Mouse (Mus musculus): ENCODE measurements around the gene Sp6. TPM values are rescaled to one million over a fixed set of nuclear protein-coding genes. Genes with fewer than 3 reads are reported as not detected.

The Sp6 gene
- polyA plus RNA-seq, 1 experiment from 2014 or later = 30.4 TPM

DNA sequence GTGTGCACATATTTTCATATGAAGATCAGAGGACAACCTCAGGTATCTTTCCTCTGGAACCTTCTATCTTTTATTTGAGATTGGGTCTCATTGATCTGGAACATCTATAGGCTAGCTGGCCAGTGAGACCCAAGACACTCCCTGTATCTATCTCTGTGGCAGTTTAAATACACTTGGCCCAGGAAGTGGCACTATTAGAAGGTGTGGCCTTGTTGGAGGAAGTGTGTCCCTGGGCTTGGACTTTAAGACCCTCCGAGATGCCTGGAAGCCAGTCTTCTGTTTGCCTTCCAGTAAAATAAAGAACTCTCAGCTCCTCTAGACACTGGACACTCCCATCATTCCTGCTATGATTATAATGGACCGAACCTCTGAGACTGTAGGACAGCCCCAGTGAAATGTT lies 56.6 kb downstream of the Sp6 start:
- Histone ChIP-seq H3K4me3 (no peak overlapping the region), H3K4me1 (no peaks in the 10 kb centered on the region), H3K4me2 (no peak overlapping the region), H3K9me3 (no peaks in the 10 kb centered on the region), H3K27ac (no peak overlapping the region), H3K9ac (no peak overlapping the region), H3K27me3 (no peaks in the 10 kb centered on the region), H3K36me3 (peaks cover 29% of the 10 kb centered on the region)
- no peak for ATAC-seq (ENCODE audit: insufficient number of reproducible peaks, low FRiP score, low TSS enrichment, low read depth)
- 86% methylated on average over 2 of the region's 2 CpGs for WGBS

DNA sequence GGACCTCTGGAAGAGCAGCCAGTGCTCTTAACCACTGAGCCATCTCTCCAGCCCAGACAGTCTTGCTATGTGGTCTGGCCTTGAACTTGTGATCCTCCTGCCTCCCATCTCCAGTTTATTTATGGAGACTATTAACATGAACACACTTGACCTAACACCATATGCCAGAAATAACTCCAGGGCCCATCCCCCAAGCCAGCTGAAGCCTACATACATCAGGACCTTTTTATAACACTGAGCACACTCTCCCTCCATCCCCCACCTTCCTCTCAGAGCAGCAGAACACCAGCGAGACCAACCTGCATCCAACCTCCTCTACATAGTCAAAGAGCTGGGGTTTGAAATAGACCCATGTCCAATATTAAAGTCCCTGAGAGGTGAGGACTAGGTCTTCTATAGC lies 57.9 kb downstream of the Sp6 start:
- Histone ChIP-seq H3K27ac (no peak overlapping the region), H3K27me3 (no peaks in the 10 kb centered on the region), H3K4me2 (no peak overlapping the region), H3K4me1 (no peaks in the 10 kb centered on the region), H3K9ac (no peak overlapping the region), H3K4me3 (no peak overlapping the region), H3K9me3 (no peaks in the 10 kb centered on the region), H3K36me3 (peaks cover 26% of the 10 kb centered on the region)
- ATAC-seq (ENCODE audit: insufficient number of reproducible peaks, low FRiP score, low TSS enrichment, low read depth) = no peak
- 50% methylated on average over 1 of the region's 1 CpGs for WGBS

DNA sequence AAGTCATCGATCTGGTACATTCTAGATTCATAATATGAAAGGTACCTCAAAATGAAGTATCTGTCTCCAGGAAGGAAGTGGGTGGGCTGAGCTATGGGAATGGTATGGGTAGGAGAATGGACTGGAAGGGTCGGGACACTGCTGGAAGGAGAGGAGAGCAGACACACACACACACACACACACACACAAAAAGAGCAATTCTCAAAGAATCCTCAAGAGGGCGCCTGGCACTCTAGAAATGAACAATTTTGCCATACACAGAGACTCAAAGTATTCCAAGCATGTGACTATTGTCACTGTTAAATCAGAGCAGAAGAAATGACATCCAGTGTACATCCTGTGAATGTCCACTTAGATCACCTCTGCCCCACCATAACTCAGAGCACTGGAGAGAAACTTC lies 59.3 kb downstream of the Sp6 start:
- Histone ChIP-seq H3K9me3 (no peaks in the 10 kb centered on the region), H3K4me2 (no peak overlapping the region), H3K36me3 (peaks cover 13% of the 10 kb centered on the region), H3K4me1 (no peaks in the 10 kb centered on the region), H3K4me3 (no peak overlapping the region), H3K27me3 (no peaks in the 10 kb centered on the region), H3K27ac (no peak overlapping the region), H3K9ac (no peak overlapping the region)
- WGBS = 30% methylated on average over 3 of the region's 3 CpGs
- ATAC-seq (ENCODE audit: insufficient number of reproducible peaks, low FRiP score, low TSS enrichment, low read depth) = no peak

DNA sequence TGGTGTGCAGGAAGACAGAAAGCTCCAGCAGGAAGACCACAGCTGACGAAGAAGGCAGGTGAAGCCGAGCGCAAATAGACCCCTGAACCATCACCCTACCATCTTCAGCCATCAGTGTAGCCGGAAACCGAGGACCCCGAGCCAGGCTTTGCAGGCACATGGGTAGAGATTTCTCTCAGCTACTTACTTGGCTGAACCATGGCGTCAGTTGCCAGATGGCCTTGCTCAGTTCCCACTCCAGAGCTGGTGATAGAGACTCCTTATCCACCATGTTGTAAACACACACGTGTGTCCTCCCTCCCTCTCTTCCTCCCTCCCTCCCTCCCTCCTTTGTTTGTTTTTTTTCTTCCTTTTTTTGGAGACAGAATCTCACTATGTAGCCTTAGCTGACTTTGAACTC lies 61.0 kb downstream of the Sp6 start:
- H3K9me3 ChIP-seq = no peaks in the 10 kb centered on the region
- H3K27ac ChIP-seq = no peak overlapping the region
- no peaks in the 10 kb centered on the region for H3K27me3 ChIP-seq
- WGBS = 65% methylated on average over 8 of the region's 8 CpGs
- H3K4me3 ChIP-seq = no peak overlapping the region
- no peaks in the 10 kb centered on the region for H3K4me1 ChIP-seq
- no peak overlapping the region for H3K9ac ChIP-seq
- H3K36me3 ChIP-seq = no peaks in the 10 kb centered on the region
- no peak overlapping the region for H3K4me2 ChIP-seq
- ATAC-seq (ENCODE audit: insufficient number of reproducible peaks, low FRiP score, low TSS enrichment, low read depth) = no peak

Small RNAs within 50 kb of the gene (microRNA-seq; reads per million reads assigned to microRNA genes)
- 0.82 reads per million for gene Mir8103

Other genes with a start within 250 kb of the Sp6 start
- gene Snx11, start 235.8 kb upstream of the Sp6 start, polyA plus RNA-seq (2015; fragmentation: Nextera tagmentation; extraction: Ambion mirVana) = 20.9 and 22.1 TPM in 2 replicates
- 89.3 and 101 TPM in 2 replicates for gene Cbx1, start 224.3 kb upstream of the Sp6 start, polyA plus RNA-seq (2015; fragmentation: Nextera tagmentation; extraction: Ambion mirVana)
- 75.6 and 81.1 TPM in 2 replicates for gene Nfe2l1, start 183.4 kb upstream of the Sp6 start, polyA plus RNA-seq (2015; fragmentation: Nextera tagmentation; extraction: Ambion mirVana)
- gene Copz2, start 163.5 kb upstream of the Sp6 start, polyA plus RNA-seq (2015; fragmentation: Nextera tagmentation; extraction: Ambion mirVana) = 203 and 213 TPM in 2 replicates
- gene Cdk5rap3, start 96.9 kb upstream of the Sp6 start, polyA plus RNA-seq (2015; fragmentation: Nextera tagmentation; extraction: Ambion mirVana) = 76.2 and 87.4 TPM in 2 replicates
- 3.4 and 3.6 TPM in 2 replicates for gene Prr15l, start 85.3 kb upstream of the Sp6 start, polyA plus RNA-seq (2015; fragmentation: Nextera tagmentation; extraction: Ambion mirVana)
- gene Pnpo, start 69.4 kb upstream of the Sp6 start, polyA plus RNA-seq (2015; fragmentation: Nextera tagmentation; extraction: Ambion mirVana) = 33.6 and 37.6 TPM in 2 replicates
- gene Sp2, start 30.4 kb upstream of the Sp6 start, polyA plus RNA-seq (2015; fragmentation: Nextera tagmentation; extraction: Ambion mirVana) = 15.1 and 16.8 TPM in 2 replicates
- gene Scrn2, start 16.5 kb downstream of the Sp6 start, polyA plus RNA-seq (2015; fragmentation: Nextera tagmentation; extraction: Ambion mirVana) = 22.7 and 23.8 TPM in 2 replicates
- gene Lrrc46, start 28.0 kb downstream of the Sp6 start, polyA plus RNA-seq (2015; fragmentation: Nextera tagmentation; extraction: Ambion mirVana) = 0.54 and 0.65 TPM in 2 replicates
- gene Mrpl10, start 28.2 kb downstream of the Sp6 start, polyA plus RNA-seq (2015; fragmentation: Nextera tagmentation; extraction: Ambion mirVana) = 79.5 and 84.7 TPM in 2 replicates
- 8.9 and 9.9 TPM in 2 replicates for gene Osbpl7, start 37.2 kb downstream of the Sp6 start, polyA plus RNA-seq (2015; fragmentation: Nextera tagmentation; extraction: Ambion mirVana)
- gene Tbx21, start 101.9 kb downstream of the Sp6 start, polyA plus RNA-seq (2015; fragmentation: Nextera tagmentation; extraction: Ambion mirVana) = 0.14 TPM in 1 of 2 replicates, not detected in the other
- gene Tbkbp1, start 138.1 kb downstream of the Sp6 start, polyA plus RNA-seq (2015; fragmentation: Nextera tagmentation; extraction: Ambion mirVana) = 6.8 and 7.8 TPM in 2 replicates
- 42.7 and 44.3 TPM in 2 replicates for gene Kpnb1, start 174.5 kb downstream of the Sp6 start, polyA plus RNA-seq (2015; fragmentation: Nextera tagmentation; extraction: Ambion mirVana)